Mouse (Mus musculus) lung, adult 18-20 months (tissue): ENCODE results near the gene Msl3.
A peak's percentile ranks its signal among the peaks of the same experiment; 100 is the strongest.
"Not testable (repeated sequence)": the region's sequence is repeated elsewhere in the genome, so short reads cannot be mapped to it uniquely, and the experiment has no call there.

Source experiments
- DNase-seq, 2 experiments: peaks; one replicate each; pipeline ENCODE4 v3.0.0; 2022; ENCODE audit warnings: mixed read lengths in 2 of 2

The Msl3 gene

DNA sequence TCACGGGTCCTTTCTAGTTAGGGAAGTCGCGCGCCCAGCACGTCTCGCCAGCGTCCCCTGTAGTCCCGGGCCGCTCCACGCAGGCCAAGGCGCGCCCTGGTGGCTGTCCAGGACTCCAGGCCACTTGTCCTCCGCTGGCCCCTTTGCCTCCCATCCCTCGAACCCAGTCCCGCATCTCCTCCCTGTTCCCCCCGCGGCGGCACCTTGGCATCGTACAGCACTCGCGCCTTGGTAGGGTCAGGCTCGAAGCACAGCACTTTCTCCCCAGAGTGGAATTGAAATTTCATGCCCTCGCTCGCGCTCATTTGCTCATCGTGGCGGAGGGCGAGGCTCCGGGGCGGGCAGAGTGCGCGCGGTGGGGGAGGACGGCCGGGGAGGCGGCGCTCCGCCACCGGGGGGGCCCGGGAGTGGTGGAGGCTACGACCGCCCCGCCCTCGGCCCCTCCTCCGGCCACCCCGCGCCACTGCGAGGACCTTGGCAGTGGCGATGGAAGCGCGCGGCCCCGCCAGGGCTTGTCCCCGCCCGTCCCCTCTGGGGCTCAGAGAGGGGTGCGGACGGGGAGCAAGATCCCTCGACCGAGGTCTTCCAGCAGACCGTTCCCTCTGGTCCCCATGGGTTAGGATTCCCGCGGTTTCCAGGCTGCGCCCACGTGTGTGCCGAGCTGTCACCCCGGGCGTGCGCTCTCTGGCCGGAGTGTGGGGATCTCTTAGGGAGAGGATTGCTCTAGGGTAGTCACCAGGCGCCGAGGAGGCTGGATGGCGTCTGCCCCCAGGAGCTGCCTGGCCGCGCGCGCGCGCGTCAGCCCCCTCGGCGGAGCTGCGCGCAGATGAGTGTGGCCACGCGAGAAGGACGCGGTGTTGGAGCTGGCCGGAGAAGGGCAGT is at the start of gene Msl3:
Msl3 (minus strand) TSS at position 374 of the 882 bp plus-strand sequence.
- peak; percentile 83 to 88 for DNase-seq

DNA sequence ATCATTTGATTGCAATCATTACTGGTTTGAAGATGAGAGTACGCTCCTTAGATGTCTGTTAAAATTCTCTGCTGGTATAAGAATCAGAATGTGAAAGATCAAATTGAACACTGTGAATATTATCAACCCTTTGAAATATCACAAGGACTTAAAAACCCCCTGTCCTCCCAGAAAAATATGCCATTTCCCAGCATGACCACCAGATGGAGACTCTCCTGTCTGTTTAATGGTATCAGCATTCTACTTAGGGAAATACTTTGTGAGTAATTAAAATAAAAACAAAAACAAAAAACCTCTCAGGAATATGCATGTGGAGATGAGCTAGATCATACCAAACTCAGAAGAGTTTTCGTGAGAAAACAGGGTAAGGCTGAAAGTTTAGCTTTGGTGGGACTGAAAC is 44.3 kb upstream of the Msl3 start:
- peak in 1 of 2 experiments; percentile 2 for DNase-seq

DNA sequence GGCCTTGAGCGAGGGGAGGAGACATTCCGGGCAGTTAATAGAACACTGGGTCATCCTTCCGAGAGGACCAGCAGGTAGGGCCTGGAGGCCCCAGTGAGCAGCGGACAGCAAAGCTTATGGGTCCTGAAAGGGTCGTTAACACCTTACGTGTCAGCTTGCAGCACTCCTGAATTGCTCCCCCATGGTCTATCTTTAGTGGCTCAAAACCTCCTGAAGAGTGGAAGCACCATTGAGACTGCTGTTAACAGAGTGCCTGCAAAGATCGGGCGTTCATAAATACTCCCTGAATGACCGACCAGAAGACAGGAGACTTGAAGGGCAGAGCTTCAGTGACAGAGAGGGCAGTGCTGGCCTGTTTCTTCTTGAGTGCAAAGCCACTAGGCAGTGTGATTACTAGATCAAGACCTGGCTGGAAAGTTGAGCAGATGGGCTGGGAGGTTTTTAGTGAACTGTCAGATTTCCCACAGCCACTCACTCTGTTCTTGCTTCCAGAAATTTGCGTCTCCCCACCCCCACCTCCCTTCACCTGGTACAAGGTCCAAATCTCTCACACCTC is 787 bp upstream of the Msl3 start:
- no peak for DNase-seq

DNA sequence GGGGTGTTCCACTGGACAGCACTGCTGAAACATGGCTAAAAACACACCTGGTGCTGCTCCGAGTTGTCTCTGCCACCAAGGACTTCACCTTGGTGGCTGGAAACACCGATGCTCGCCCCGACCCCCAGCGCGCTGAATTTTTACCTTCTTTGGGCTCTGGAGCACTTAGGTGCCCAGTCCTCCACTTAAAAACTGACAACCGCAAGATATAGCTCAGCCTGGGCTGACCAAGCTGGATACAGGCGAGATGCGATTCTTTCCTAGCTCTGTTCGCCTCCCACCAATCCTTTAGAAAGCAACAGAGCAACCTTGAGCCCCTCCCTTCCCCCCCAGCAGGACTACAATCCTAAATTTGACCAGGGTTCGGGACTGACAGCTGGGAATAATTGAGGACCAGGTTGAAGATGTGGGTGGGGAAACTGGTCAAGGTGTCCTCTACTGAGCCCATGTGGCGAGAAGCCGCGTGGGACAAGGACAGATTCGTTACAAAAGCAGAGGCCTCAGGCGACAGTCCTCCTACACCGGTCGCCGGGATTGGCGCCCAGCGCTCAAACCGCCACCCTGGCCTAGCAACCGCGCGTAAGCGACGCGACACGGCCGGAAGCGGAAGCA is 679 bp downstream of the Msl3 start:
- DNase-seq = no peak

DNA sequence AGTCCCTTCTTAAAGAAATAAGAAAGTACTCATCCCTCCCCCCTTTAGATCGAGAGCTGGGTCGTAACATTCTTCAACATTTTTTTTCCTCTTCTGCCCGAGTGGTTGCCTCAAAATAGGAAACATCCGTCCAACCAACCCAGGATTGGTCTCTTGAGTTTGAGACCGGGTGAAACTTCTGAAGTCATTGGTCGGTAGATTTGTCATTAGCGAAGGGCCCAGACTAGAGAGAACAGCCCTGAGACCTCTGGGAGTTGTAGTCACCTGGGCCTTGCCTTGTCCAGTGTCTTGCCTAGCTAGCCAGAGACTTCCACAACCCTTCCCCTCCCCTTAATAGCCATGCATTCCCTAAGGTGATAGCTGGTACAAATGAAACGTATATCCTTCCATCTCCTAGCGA is 1.3 kb downstream of the Msl3 start:
- DNase-seq = peak; percentile 75 to 80

DNA sequence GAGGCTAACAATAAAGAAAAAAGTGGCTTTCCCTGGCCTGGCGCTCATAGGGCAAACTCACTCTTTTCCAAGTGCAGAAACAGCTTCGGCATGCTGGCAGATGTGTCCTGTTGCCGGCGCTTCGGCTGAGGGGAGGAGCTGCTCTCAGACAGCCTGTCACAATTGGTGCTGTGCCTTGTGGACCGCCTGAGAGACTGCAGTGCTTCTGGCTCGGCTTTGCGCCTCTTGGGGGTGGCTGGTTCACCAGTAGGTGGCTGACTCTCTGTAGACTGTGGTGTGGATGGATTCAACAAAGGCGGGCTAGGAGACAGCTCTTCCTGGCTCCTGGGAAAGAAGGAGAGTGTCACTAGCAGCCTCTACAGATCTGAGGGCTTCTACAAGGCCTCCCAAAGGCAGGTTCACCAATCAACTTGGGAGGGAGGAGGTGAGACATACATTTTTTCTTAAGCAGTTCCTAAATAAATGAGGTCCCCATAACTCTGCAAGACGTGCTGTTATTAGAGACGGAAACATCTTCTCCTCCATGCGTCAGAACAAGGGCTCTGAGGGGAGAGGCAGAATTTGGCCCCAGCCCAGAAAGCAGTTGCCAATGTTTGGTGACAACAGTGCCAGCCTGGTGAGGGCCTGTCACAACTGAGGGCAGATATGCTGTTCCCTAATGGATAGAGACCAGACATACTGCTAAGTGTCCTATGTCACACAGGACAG is 9.6 kb downstream of the Msl3 start:
- DNase-seq = peak; percentile 15 to 31

DNA sequence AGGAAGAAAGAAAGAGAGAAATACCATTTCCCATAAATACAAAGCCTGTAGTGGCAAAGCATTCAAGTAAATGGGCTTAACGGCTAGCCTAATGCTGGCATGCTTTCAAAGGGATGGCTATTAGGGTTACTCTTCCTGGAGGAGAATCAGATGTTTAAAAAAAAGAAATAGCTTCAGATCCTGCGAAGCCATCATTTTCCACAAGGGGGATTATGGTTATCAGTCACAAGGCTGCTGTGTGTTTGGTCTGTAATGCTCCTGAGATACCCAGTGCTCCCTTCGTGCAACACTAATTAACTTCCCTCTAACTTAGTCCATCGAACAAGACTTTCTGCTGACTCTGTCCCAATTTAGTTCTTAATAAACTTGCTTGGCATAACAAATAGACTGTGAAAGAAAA is 13.5 kb downstream of the Msl3 start:
- DNase-seq = no peak

DNA sequence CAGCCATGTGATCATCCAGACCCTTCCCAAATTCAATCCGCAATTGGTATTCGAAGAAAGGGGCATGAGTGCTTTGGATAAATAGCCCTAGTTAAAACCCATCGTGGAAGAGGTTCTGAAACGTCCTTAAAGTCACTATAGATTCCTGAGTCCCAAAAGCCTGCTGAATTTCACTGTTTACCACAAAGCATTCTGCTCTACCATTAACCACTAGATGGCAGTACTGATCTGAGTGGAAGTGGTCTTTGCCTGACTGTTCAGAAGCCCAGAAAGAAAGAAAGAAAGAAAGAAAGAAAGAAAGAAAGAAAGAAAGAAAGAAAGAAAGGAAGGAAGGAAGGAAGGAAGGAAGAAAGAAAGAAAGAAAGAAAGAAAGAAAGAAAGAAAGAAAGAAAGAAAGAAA is 13.9 kb downstream of the Msl3 start:
- not testable (repeated sequence) for DNase-seq

DNA sequence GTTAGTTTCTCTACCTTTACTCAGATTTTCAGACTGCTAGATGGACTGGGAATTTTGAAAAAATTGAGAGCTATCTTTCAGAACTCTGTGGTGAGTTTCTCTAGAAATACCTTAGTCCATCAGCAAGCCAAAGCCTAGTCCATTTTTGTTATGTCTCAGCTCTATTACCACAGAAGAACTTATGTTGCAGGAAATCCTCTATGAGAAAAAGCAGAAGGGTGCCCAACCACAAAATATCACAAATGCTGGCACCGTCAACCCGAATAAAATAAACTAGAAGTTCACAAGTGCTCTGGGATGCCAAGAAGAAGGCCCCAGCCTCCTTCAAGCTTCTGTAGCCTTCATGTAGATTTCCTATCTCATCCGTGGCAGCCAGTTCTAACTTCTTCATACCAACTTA is 14.4 kb downstream of the Msl3 start:
- no peak for DNase-seq

DNA sequence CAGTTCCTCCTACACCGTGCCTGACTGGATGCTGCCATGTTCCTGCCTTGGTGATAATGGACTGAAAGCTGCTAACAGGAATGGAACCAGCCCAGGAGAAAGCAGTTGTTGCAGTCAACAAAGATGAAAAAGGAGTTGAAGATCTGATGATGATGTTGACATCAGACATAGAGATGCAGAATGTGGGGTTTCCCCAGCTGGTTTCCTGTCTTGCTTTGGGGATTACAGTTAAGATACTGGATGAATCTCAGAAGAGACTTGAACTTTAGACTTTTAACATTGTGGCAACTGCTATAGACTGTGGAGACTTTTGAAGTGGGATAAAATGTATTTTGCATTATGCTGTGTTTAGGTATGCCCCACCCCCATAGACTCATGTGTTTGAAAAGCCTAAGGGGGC is 15.9 kb downstream of the Msl3 start:
- DNase-seq = no peak

DNA sequence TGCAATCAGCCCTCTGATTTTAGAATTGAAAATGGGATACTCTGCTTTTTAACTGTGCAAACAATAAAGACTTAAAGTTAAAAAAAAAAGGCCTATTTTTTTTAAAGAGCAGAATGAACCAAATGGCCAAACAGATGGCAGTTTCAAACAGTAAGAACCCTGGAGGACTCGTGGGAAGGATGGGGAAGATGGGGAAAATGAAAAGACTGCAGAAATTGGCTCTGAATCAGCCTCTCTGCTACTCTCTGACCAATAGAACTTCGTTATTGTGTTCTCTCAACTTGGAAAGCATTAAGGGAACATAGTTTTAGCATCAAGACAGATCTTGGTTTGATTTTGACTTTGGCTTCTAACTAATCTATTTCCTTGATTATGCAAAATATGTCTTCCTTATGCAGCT is 24.4 kb downstream of the Msl3 start:
- DNase-seq = no peak

DNA sequence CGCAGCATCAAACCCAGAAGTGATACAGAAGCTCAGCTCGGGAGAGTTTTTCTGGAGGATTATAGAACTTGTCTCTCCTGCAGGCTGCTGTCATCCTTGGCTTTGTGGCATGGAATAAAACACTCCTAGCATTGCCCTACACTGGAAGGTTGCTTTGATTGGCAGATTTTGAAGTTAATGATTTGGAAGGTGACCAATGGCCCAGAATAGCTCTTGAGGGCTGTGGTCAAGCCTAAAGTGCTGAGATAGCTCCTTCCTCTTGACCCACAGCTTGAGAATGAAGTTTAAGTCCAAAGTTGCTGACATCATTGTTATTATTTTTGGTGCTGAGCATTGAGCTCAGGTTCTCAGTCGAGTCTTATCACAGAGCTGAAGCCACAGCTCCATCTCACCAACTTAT is 26.0 kb downstream of the Msl3 start:
- DNase-seq = no peak

DNA sequence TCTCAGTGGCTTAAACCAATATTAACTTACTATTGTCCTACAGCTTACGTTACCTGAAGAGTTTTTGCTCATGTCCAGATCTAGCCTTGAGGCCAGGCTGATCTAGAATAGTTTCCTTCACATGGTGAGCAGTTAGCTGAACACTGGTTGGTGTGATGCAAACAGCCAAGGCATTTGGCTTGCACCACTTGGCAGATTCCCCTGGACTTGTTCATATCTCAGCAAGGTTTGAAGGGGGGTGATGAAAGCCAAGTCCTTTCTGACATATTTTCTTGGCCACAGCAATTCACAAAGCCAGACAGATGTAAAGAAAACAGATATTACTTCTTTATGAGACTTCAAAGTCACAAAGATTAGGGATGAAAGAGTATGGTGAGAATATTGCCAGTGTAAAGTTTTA is 30.2 kb downstream of the Msl3 start:
- no peak for DNase-seq

DNA sequence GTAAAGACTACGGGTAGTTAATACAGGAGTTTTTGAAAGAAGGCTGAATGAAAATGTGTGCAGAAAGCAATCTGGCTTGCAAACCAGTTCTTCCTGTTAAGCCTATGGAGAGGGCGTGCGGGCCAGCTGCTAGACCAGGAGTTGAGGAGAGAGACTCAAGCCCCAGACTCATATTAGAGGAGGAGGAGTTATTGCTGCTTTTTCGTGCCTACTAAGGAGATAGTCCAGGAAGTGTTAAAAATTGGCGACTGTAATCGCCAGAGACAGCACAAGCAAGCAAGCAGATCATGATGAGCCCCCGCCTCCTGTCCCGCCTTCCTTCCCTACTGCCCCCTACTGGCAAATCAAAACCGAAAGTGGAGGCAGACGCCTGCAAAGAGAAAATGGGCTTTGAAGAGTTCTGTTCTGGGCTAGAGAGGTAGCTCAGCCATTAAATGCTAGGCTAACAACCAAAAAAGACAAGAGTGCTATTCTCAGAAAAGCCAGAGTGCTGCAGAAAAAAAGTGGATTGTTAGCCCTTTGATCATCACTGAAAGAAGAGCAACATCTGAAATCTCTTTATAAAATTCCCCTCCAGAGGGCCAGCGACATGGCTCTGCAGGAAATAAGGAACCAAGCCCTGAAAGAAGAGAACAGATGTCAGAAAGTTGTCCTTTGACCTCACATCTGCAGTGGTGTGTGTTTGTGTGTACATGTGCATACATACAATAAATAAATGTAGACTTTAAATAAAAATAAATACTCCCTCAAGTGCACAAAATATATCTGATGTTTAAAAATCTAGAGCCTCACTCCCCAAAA is 33.9 kb downstream of the Msl3 start:
- peak; percentile 65 to 77 for DNase-seq
